Mouse (Mus musculus) bone marrow macrophage, adult 2 months (primary cell): ENCODE measurements around the gene Ankfy1.

Source experiments
- CTCF ChIP-seq: IDR thresholded peaks from 2 replicates; pipeline ENCODE4 v1.5.1; 2012; ENCODE audit warnings: low read depth, mild to moderate bottlenecking, low read length, moderate library complexity
- POLR2A ChIP-seq: IDR thresholded peaks from 2 replicates; pipeline ENCODE4 v1.6.1; 2012; ENCODE audit warnings: mild to moderate bottlenecking, low read depth, low read length, borderline replicate concordance

DNA sequence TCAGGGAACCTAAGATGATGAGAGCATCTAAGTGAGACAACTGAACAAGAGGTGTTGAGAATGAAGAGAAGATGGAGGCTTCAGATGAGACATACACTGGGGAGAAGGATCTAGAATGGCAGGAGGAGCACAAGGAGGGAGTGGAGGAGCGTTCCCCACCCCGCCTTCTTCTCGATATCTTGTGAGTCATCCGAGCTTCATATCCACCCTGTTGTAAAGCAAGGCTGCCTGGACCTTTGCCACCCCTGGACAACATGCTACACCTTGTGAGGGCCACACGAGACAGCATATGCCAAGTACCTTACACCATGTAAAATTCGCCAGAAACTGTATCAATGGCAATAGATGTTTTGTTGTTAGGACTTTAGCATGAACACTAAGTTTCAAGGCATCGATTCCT is 131.2 kb downstream of the Ankfy1 start:
- no peak for TF ChIP-seq CTCF
- no peak for TF ChIP-seq POLR2A
